Mouse (Mus musculus): ENCODE measurements at regions not wholly inside any gene's neighbourhood (a gene's known extent, or its start where the extent isn't known, plus 50 kb on each side); places are given as distances from the start of the nearest gene placed in this dataset.

- peak; percentile 69 for DNase-seq (ENCODE audit: low read depth, low spot score)
These were observed 203.9 kb downstream of the Uaca start for GRCm38 (mm10) chr9:60998086-60998785.

DNA sequence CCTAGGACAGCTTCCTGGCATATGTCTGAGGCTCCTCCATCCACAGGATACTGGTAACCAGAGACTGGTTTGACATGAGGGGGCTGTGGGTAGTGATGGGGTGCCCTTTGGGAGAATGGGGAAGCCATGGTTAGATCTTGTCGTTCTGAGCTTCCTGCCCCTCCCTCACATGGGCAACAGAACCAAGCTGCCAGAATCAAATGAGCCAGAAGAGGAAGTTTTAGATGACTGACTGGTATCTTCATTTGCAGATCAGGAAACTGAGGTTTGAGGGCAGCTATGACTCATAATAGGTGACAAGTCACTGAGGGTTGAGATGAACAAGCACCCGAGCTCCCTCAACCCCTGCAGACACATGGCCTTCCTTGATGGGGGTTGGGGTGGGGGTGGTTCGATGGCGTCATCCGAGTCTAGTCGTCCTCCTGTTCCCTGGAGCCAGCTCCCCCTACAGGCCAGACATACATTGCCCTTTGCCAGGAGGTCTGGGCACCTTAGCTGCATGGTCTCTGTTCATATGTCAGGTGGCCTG lies 204.7 kb downstream of the Uaca start:
- peak; percentile 46 for DNase-seq (ENCODE audit: low read depth, low spot score)

DNA sequence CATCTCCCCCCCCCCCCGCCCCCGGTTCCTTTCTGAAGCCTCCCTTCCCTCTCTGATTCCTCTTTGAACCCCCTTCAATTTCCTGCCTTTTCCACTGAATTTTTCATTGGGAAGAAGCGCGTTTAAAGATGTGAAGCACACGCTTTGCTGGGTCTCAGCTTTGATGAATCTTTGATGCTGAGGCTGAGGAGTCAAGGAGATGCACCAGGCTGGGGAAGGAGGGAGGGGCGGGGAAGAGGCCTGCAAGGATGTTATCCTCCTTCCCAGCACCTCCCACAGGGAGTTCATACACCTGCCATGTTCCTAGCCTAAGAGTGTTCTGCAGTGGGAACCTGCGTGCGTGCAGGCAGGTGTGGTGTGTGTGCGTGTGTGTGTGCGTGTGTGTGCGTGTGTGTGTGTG lies 205.9 kb downstream of the Uaca start:
- no peak for DNase-seq (ENCODE audit: low read depth, low spot score)

DNA sequence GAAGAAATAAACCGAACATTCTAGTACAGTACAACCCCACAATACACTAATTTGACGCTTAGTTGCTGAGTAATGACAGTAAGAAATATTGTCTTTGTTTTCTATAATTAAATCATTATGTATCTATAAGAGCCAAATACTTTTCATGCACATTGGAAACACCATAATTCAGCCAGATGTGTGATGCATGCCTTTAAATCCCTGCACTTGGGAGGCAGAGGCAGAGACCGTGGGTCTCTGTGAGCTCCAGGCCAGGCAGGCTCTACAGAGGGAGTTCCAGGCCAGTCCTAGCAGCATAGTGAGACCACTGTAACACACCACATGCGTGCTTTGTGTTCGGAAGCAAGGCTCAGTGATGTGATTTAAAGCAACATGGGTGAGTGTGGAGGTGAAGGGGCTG lies 208.2 kb downstream of the Uaca start:
- no peak for DNase-seq (ENCODE audit: low read depth, low spot score)

GRCm38 (mm10) chr9:61008446-61008845 lies 214.1 kb downstream of the Uaca start:
- no peak for DNase-seq (ENCODE audit: low read depth, low spot score)

GRCm38 (mm10) chr9:61011066-61011465 lies 216.7 kb downstream of the Uaca start:
- DNase-seq (ENCODE audit: low read depth, low spot score) = no peak

GRCm38 (mm10) chr9:61012771-61013540 lies 218.6 kb downstream of the Uaca start:
- peak; percentile 93 for DNase-seq (ENCODE audit: low read depth, low spot score)

DNA sequence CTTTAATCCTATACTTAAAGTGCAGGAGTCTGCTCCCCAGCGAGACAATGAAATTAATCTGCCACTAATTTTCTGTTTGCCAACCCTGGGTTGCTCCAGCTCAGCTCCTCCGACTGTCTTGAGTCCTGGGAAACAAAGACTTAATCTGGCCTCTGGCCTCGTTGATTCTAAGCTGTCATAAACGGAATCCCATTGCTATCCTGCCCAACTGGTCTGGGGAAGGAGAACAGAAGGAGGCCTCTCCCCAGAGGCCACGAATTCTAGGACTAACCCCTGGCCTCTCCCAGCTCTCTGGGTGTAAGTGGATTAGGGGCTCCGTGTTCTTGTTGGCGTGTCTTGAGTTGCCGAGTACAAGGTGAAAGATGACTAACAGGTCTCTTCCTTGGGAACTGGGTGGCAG lies 219.8 kb downstream of the Uaca start:
- DNase-seq (ENCODE audit: low read depth, low spot score) = no peak

DNA sequence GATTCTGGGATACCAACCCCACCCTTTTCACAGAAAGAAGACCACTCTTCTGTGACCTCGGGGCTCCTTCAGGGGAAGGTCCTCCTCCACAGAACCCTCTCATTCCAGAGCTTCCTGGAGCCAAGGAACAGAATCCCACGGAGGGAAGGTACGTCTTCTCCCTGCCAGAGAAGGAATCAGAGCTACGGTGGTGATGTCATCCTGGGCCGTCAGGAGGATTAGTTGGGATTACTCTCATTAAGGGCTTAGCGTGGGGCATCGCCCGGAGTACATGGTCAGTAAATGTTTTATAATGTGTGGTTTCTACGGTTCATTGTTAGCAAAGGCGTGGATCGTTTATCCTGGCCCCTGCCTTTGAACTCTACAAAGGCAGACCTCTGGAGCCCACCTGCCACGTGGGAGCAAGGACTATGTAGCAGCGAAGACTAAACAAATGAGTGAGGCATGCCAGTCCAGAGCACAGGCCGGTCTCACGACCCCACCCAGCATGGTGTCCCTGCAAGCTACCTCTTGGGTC lies 221.1 kb downstream of the Uaca start:
- DNase-seq (ENCODE audit: low read depth, low spot score) = no peak

GRCm38 (mm10) chr9:61016673-61017072 lies 222.3 kb downstream of the Uaca start:
- no peak for DNase-seq (ENCODE audit: low read depth, low spot score)

DNA sequence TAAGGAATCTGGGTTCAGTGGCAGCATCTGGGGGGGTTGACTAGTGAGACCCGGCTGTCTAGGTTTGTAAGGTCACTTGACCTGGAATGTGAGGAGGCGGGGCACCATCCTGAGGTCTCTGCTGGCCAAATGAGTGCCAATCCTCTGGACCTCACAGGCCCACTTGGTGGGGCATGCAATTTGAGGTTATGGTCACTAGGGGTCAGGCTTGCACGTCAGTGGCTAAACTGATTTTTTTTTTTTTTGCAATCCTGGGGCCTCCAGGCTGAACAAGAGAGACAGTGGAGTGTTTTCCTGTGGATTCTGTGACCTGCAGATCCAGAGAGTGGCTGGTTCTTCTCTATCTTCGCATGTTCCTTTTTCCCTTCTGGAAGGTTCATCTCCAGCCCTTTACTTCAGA lies 225.6 kb downstream of the Uaca start:
- no peak for DNase-seq (ENCODE audit: low read depth, low spot score)

DNA sequence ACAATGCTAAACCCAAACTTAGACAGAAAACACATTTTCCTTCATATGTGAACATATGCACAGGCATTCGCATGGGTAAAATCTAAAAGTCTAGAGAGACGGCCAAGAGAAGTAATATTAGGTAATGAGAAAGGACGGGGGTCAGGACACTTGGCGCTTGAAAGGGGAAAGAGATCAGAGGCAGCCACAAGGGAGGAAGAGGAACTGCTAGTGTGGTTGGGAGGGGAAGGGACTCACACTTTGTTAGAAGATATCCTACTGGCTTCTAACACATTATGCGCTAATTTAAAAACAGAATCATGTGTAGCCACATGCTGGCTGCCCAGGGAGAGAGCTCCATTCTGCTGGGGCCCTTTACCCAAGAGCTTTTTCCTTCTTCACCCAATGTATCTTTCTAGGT lies 227.5 kb downstream of the Uaca start:
- peak; percentile 16 for DNase-seq (ENCODE audit: low read depth, low spot score)

DNA sequence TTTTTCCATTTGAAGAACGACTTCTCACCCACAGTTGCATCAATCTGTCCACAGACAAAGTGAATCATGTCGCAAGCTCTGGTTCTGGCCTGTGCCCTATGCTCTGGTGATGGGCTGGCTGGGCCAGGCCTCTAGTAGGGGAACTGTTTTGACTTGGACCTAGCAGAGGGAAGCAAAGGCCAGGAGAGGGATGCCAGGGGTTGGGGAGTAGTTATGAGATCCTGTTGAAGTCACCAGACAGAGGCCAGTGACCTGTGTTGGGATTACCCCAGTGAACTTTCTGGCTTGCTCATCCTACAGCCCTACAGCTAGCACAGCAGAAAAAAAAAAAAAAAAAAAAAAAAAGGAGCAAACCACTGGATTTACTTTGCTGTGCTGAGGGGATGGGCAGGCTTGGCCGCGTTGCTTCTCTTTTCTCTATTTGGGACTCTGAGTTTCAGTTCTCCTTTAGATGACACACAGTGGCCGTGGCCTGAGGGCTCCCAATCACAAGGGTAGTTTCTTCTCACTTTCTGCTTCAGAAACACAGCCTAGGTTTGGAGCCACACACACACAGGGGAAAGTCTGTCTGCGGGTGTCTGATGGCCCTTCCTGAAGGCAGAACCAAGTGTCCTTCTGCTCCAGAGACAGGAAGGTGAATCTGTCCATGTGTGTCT lies 228.2 kb downstream of the Uaca start:
- DNase-seq (ENCODE audit: low read depth, low spot score) = peak; percentile 46

- DNase-seq (ENCODE audit: low read depth, low spot score) = no peak
These were observed 231.0 kb downstream of the Uaca start for GRCm38 (mm10) chr9:61025341-61025740.

DNA sequence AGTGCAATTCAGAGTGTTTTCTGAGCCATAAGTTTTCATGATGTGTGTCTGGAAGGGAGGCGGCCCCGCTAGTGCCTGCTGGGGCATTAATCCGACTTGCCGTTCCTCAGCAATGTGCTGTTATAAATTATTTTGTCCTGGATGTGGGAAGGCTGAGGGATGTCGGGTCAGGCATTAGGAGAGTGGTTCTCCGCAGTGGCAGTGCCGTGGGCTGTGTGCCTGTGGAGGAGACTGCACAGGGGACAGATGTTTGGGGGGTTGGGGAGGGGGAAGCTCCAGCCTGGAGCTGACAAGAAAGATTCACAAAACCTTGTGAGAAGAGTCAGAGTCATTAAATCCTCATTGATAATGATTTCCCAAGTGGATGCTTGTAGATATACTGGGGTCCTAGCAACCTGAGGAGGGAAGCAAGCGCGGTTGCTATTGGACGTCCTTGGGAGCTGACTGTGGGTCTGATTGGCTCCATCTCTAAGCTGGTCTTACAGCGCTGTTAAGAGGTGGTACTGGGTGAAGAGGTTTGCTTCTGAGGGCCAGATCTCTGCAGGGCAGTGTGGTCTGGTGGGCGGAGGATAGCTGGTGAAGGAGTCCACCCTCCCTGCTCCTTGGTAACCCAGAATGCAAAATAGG lies 234.5 kb downstream of the Uaca start:
- no peak for DNase-seq (ENCODE audit: low read depth, low spot score)

GRCm38 (mm10) chr9:61031699-61032447 lies 237.5 kb downstream of the Uaca start:
- peak; percentile 91 for DNase-seq (ENCODE audit: low read depth, low spot score)

DNA sequence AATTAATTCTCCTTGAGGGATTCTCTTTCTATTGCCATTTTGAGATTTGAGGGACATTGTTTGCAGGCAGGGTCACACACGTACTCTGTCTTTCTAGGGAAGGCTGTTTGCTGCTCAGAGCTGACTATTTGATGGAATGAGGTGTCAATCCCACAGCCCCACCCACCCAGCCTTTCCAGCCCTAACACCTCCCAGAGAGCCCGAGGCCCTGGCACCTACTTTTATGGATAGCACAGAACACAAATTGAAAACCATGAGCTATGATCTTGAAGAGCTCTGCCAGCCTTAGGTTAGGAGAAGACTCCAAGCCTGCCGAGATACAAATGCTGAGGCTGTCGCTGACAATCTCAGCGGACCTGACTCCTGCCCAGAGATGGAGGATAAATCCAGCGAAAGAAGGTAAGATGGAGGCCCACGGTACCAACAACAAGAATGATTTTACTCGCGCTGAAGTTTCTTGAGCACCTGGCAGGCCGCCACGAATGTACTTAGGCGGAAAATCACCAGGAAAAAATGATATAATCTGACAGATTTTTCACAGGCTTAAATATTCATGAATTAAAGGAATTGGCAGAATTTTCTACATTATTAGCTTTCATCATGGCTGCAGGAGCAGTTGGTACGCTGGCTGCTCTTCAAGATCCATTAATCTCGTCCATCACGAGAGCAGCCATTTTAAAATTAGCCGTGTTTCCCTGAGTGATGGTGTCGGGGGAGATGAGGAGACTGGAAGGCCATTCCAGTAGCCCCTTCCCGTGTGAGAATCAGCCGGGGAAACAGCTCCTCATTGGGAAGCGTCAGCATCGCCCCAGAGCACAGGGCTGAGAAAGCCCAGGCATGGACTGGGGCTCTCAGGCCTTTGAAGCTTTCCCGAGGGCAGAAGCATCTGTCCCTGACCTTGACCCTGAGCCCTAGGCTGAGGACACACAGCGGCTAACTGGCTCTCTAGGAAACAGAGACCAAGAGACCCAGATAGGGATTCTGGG lies 238.4 kb downstream of the Uaca start:
- DNase-seq (ENCODE audit: low read depth, low spot score) = peak; percentile 31

DNA sequence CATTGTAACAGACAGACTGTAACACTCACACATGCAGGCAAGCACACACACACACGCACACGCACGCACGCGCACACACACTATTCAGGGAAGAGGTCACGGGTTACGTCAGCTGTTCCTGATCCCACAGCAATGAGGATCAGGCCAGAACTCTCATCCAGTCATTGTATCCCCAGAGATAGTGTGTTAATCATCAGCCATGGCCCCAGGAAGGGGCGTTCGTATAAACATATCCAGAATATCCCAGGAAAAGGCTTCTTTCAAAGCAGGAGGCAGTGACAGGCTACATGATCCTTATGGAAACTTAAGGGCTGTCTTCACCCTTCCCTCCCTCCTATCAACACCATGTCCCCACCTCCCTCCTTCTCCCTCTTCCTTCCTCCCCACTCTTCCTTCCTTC lies 239.3 kb downstream of the Uaca start:
- no peak for DNase-seq (ENCODE audit: low read depth, low spot score)

DNA sequence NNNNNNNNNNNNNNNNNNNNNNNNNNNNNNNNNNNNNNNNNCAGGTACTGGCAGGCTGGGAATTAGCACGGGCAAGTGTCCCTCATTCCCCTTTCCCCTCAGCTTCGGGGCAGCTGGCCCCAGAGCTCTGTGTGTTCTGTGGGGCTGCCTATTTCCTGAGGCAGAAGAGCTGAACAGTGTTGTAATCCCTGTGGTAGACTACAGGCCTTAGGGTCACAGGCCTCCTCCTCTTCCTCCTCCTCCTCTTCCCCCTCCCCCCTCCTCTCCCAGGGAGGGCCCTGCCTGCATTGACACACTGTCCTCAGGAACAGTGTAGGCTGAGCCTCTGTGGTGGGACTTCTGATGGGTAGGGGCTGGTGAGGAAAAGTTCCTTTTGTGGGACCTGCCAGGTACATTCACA lies 247.7 kb downstream of the Uaca start:
- no peak for DNase-seq (ENCODE audit: low read depth, low spot score)

GRCm38 (mm10) chr9:61044983-61045382 lies 250.6 kb downstream of the Uaca start:
- DNase-seq (ENCODE audit: low read depth, low spot score) = no peak
